Mouse (Mus musculus): ENCODE data around the gene Cacng8. TPM values are rescaled to one million over a fixed set of nuclear protein-coding genes. Genes with fewer than 3 reads are reported as not detected.

Cacng8 gene
- 22.4 and 26.3 TPM in 2 replicates for polyA plus RNA-seq (2012; rRNA removed)

- no peak for TF ChIP-seq CTCF (IDR thresholded peaks at IDR 0.05; ENCODE audit: borderline replicate concordance, extremely low read depth, insufficient read depth, insufficient read length)
- no peak for TF ChIP-seq POLR2A (IDR thresholded peaks at IDR 0.05; ENCODE audit: borderline replicate concordance, extremely low read depth, insufficient read depth, insufficient read length, poor library complexity, severe bottlenecking)
- peak; percentile 82 for DNase-seq (ENCODE audit: low read depth)
These were observed at the start of gene Cacng8 for GRCm38 (mm10) chr7:3390413-3391080. Gene Cacng8 (plus strand): TSS chr7:3390683.

- no peak for TF ChIP-seq POLR2A (IDR thresholded peaks at IDR 0.05; ENCODE audit: borderline replicate concordance, extremely low read depth, insufficient read depth, insufficient read length, poor library complexity, severe bottlenecking)
- no peak for DNase-seq (ENCODE audit: low read depth)
These were observed 46.6 kb upstream of the Cacng8 start for GRCm38 (mm10) chr7:3343861-3344260.

- no peak for TF ChIP-seq CTCF (IDR thresholded peaks at IDR 0.05; ENCODE audit: borderline replicate concordance, extremely low read depth, insufficient read depth, insufficient read length)
- no peak for TF ChIP-seq POLR2A (IDR thresholded peaks at IDR 0.05; ENCODE audit: borderline replicate concordance, extremely low read depth, insufficient read depth, insufficient read length, poor library complexity, severe bottlenecking)
These were observed 45.2 kb upstream of the Cacng8 start for GRCm38 (mm10) chr7:3345301-3345700.

GRCm38 (mm10) chr7:3347366-3348287, 42.9 kb upstream of the Cacng8 start:
- TF ChIP-seq CTCF (IDR thresholded peaks at IDR 0.05; ENCODE audit: borderline replicate concordance, extremely low read depth, insufficient read depth, insufficient read length) (no peak), POLR2A (IDR thresholded peaks at IDR 0.05; ENCODE audit: borderline replicate concordance, extremely low read depth, insufficient read depth, insufficient read length, poor library complexity, severe bottlenecking) (no peak)

More at GRCm38 (mm10) chr7:3345301-3345700, 45.2 kb upstream of the Cacng8 start:
- no peak for DNase-seq (ENCODE audit: low read depth)

GRCm38 (mm10) chr7:3348326-3348725, 42.2 kb upstream of the Cacng8 start:
- no peak for DNase-seq (ENCODE audit: low read depth)
- TF ChIP-seq CTCF (IDR thresholded peaks at IDR 0.05; ENCODE audit: borderline replicate concordance, extremely low read depth, insufficient read depth, insufficient read length) (no peak), POLR2A (IDR thresholded peaks at IDR 0.05; ENCODE audit: borderline replicate concordance, extremely low read depth, insufficient read depth, insufficient read length, poor library complexity, severe bottlenecking) (no peak)

More at GRCm38 (mm10) chr7:3347366-3348287, 42.9 kb upstream of the Cacng8 start:
- peak; percentile 22 for DNase-seq (ENCODE audit: low read depth)

GRCm38 (mm10) chr7:3349775-3350174, 40.7 kb upstream of the Cacng8 start:
- no peak for DNase-seq (ENCODE audit: low read depth)
- TF ChIP-seq CTCF (IDR thresholded peaks at IDR 0.05; ENCODE audit: borderline replicate concordance, extremely low read depth, insufficient read depth, insufficient read length) (no peak), POLR2A (IDR thresholded peaks at IDR 0.05; ENCODE audit: borderline replicate concordance, extremely low read depth, insufficient read depth, insufficient read length, poor library complexity, severe bottlenecking) (no peak)

GRCm38 (mm10) chr7:3351536-3351935, 38.9 kb upstream of the Cacng8 start:
- DNase-seq (ENCODE audit: low read depth), result no peak
- TF ChIP-seq POLR2A (IDR thresholded peaks at IDR 0.05; ENCODE audit: borderline replicate concordance, extremely low read depth, insufficient read depth, insufficient read length, poor library complexity, severe bottlenecking) (no peak), CTCF (IDR thresholded peaks at IDR 0.05; ENCODE audit: borderline replicate concordance, extremely low read depth, insufficient read depth, insufficient read length) (0 out of 2 replicates have a peak, but pooled peaks have one; percentile 2)

- no peak for TF ChIP-seq CTCF (IDR thresholded peaks at IDR 0.05; ENCODE audit: borderline replicate concordance, extremely low read depth, insufficient read depth, insufficient read length)
- no peak for TF ChIP-seq POLR2A (IDR thresholded peaks at IDR 0.05; ENCODE audit: borderline replicate concordance, extremely low read depth, insufficient read depth, insufficient read length, poor library complexity, severe bottlenecking)
- no peak for DNase-seq (ENCODE audit: low read depth)
These were observed 35.6 kb upstream of the Cacng8 start for GRCm38 (mm10) chr7:3354850-3355249.

GRCm38 (mm10) chr7:3360678-3361077, 29.8 kb upstream of the Cacng8 start:
- no peak for DNase-seq (ENCODE audit: low read depth)
- TF ChIP-seq CTCF (IDR thresholded peaks at IDR 0.05; ENCODE audit: borderline replicate concordance, extremely low read depth, insufficient read depth, insufficient read length) (no peak), POLR2A (IDR thresholded peaks at IDR 0.05; ENCODE audit: borderline replicate concordance, extremely low read depth, insufficient read depth, insufficient read length, poor library complexity, severe bottlenecking) (no peak)

- TF ChIP-seq POLR2A (IDR thresholded peaks at IDR 0.05; ENCODE audit: borderline replicate concordance, extremely low read depth, insufficient read depth, insufficient read length, poor library complexity, severe bottlenecking) (no peak), CTCF (IDR thresholded peaks at IDR 0.05; ENCODE audit: borderline replicate concordance, extremely low read depth, insufficient read depth, insufficient read length) (no peak)
- no peak for DNase-seq (ENCODE audit: low read depth)
These were observed 24.8 kb upstream of the Cacng8 start for GRCm38 (mm10) chr7:3365547-3366279.

Data from brain, embryonic 14.5 days (tissue).